Mouse (Mus musculus) CD4-positive naive resting alpha-beta T cell, adult 76 days (primary cell): Measurements from ENCODE around the gene Cct8l1. TPM values are rescaled to one million over a fixed set of nuclear protein-coding genes. Genes with fewer than 3 reads are reported as not detected.

Experiments
- total RNA-seq: library from RNA; stranded (reverse); gene quantifications from one replicate; pipeline ENCODE4 v1.2.4, GENCODE M21; 2023

The Cct8l1 gene
- not detected for total RNA-seq

DNA sequence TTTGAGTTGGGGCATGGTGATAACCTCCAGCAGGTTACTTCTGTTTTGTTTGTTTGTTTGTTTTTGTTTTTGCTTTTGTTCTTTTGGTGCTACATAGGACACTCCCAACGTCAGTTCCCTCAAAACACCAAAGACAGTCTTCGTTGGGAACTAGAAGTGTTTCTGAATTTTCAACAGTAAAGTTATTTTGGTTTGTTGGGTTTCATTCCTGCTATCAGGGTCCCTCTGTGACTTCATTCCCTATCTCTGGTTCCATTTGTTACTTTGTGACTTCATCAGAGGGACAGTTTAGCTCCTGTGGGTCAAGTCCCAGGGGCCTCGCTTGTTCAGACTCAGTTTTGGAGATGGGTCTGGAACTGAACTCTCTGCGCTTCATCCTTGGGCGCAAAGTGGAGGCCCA, at the start of gene Cct8l1:
Gene Cct8l1, plus strand, starts transcription at position 301 of the 400 bp plus-strand sequence.

DNA sequence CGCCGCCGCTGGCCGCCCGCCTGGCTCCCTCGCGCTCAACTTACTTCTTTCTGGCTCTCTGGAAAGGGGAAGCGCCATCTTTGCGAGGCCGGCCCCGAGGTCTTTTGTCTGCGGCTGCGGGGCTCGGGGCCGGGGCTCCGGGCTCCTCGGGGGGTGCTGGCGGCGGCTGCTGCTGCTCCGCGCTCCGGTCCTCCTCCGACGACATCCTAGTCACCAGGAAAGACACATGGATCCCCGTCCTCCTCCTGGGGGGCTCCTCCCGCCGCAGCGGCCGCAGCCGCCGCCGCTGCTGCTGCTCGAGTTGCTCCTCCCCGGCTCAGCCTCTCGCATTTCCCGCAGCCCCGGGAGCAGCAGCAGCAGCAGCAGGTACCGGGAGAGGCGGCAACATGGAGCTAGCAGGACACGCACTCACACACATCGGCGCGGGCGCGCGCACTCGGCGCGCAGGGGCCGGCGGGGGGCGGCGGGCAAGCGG, 17.5 kb upstream of the Cct8l1 start, which contains the start of gene Kmt2c:
Gene Kmt2c, minus strand, starts transcription at position 438 of the 475 bp plus-strand sequence.

Other genes starting within 250 kb of the Cct8l1 start
- gene Kmt2c, start 17.3 kb upstream of the Cct8l1 start, total RNA-seq: 192 TPM
- 19.3 TPM for gene Xrcc2, start 189.8 kb downstream of the Cct8l1 start, total RNA-seq
- gene Actr3b, start 243.9 kb downstream of the Cct8l1 start, total RNA-seq: not detected